Mouse (Mus musculus) lung, embryonic 16.5 days (tissue): ENCODE results near the gene Zfp119b. TPM values are rescaled to one million over a fixed set of nuclear protein-coding genes. Genes with fewer than 3 reads are reported as not detected.
A peak's percentile ranks its signal among the peaks of the same experiment; 100 is the strongest.

Source experiments
- ATAC-seq: fragments of 200-750 bp; cut with Nextera tagmentation; 2 replicates; pipeline ENCODE4 v1.8.0; 2017; ENCODE audit warnings: low read depth, mild to moderate bottlenecking, moderate library complexity
- H3K27ac ChIP-seq: fragments of 300-500 bp; sonication (generic); 2 replicates; pipeline ENCODE4 v1.5.1; 2014; ENCODE audit warnings: mild to moderate bottlenecking, control low read depth, low read length
- H3K27me3 ChIP-seq: fragments of 300-500 bp; sonication (generic); 2 replicates; pipeline ENCODE4 v1.6.1; 2014; ENCODE audit warnings: low read depth, low read length, mixed read lengths; ENCODE audit not compliant: control insufficient read depth, insufficient read depth
- H3K36me3 ChIP-seq: fragments of 300-500 bp; sonication (generic); 2 replicates; pipeline ENCODE4 v1.6.1; 2014; ENCODE audit warnings: low read length; ENCODE audit not compliant: control insufficient read depth, insufficient read depth
- H3K4me1 ChIP-seq: fragments of 300-500 bp; sonication (generic); replicated peaks from 2 replicates; pipeline ENCODE4 v1.6.1; 2014; ENCODE audit warnings: low read length, mixed read lengths; ENCODE audit not compliant: control insufficient read depth, insufficient read depth
- H3K4me2 ChIP-seq: fragments of 300-500 bp; sonication (generic); 2 replicates; pipeline ENCODE4 v1.6.1; 2014; ENCODE audit warnings: low read depth, low read length, control low read depth
- H3K4me3 ChIP-seq: fragments of 300-500 bp; sonication (generic); 2 replicates; pipeline ENCODE4 v1.5.1; 2014; ENCODE audit warnings: mild to moderate bottlenecking, low read length, control low read depth
- H3K9ac ChIP-seq: fragments of 300-500 bp; sonication (generic); 2 replicates; pipeline ENCODE4 v1.6.1; 2014; ENCODE audit warnings: low read length, control low read depth
- H3K9me3 ChIP-seq: fragments of 300-500 bp; sonication (generic); 2 replicates; pipeline ENCODE4 v1.6.1; 2016; ENCODE audit warnings: low read length; ENCODE audit not compliant: control insufficient read depth
- WGBS: fragments of 180-500 bp; shearing (Covaris S2); extraction: QIAGEN DNeasy Blood & Tissue Kit; methylation state at CpG from one replicate; pipeline ENCODE4 v1.1.7; 2014; 5-methylcytosine and 5-hydroxymethylcytosine counted together
- polyA plus RNA-seq: library from polyadenylated mRNA; unstranded; fragments of >200 nt; fragmentation: Nextera tagmentation; extraction: Ambion mirVana; gene quantifications from 2 replicates; pipeline ENCODE4 v1.2.1, GENCODE M21; 2015

Gene Zfp119b
- polyA plus RNA-seq, 1 experiment from 2014 or later, result 6.1 TPM

GRCm38 (mm10) chr17:55958918-55959728 lies 9.8 kb upstream of the Zfp119b start, which contains the start of gene Yju2:
TSS of gene Yju2 (plus strand) at chr17:55959099.
- peak; percentile 93 for ATAC-seq
- peak within 1 kb of the TSS; percentile 69 for H3K4me3 ChIP-seq
- WGBS, result under 1% methylated on average over 46 of the region's 46 CpGs
- peaks cover 15% of the 10 kb centered on the region for H3K4me1 ChIP-seq
- peak within 1 kb of the TSS; percentile 99 for H3K27ac ChIP-seq
- peaks cover 9% of the 10 kb centered on the region for H3K36me3 ChIP-seq
- peak within 1 kb of the TSS; percentile 64 for H3K4me2 ChIP-seq
- peak within 1 kb of the TSS; percentile 76 for H3K9ac ChIP-seq
- no peaks in the 10 kb centered on the region for H3K9me3 ChIP-seq
- peaks cover 4% of the 10 kb centered on the region; the same call in 1 of the 2 replicates for H3K27me3 ChIP-seq

DNA sequence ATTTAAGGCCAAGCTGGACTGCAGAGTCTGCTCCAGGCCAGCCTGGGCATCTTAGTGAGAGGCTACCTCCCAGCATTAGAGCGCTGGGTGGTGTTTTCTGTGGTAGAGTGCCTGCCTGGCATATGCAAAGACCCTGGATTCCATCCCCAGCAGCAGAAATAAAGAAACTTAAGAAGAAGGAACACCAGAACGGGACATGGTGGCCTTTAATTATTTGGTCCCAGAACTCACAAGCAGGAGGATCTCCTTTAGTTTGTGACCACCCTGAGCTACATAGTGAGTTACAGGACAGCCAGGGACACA lies 9.2 kb upstream of the Zfp119b start:
- Histone ChIP-seq H3K4me3 (peak overlapping the region; percentile 69), H3K27me3 (peaks cover 4% of the 10 kb centered on the region; the same call in 1 of the 2 replicates), H3K4me2 (peak overlapping the region; percentile 64), H3K4me1 (peaks cover 15% of the 10 kb centered on the region), H3K36me3 (peaks cover 9% of the 10 kb centered on the region), H3K9me3 (no peaks in the 10 kb centered on the region), H3K27ac (peak overlapping the region; percentile 99; the same call in 1 of the 2 replicates), H3K9ac (peak overlapping the region; percentile 76)
- WGBS, result 26% methylated on average over 2 of the region's 2 CpGs
- no peak for ATAC-seq

- Histone ChIP-seq H3K27me3 (peaks cover 4% of the 10 kb centered on the region; the same call in 1 of the 2 replicates), H3K27ac (peak overlapping the region; percentile 99; the same call in 1 of the 2 replicates), H3K36me3 (peaks cover 9% of the 10 kb centered on the region), H3K9ac (peak overlapping the region; percentile 76), H3K4me1 (peaks cover 15% of the 10 kb centered on the region), H3K9me3 (no peaks in the 10 kb centered on the region), H3K4me2 (peak overlapping the region; percentile 64), H3K4me3 (peak overlapping the region; percentile 69)
- 74% methylated on average over 13 of the region's 13 CpGs for WGBS
- ATAC-seq, result no peak
Measured at GRCm38 (mm10) chr17:55957726-55958583, 8.7 kb upstream of the Zfp119b start.

DNA sequence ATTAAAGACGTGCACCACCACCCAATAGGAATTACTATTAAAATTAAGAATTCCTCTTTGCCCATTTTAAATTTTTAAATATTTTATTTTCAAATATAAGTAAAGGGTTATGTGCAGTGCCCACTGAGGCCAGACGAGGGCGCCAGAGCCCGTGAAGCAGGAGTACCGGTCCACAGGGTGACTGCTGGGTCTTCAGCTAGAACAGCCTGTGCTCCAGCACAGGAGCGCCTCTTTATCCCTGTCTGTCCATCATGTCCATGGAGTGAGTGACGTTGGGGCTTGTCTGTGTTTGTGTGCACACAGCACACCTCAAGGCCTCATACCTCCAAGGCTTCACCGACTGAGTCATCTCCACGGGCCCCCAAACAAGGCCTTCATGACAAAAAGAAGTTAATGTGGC lies 7.9 kb upstream of the Zfp119b start:
- no peaks in the 10 kb centered on the region for H3K9me3 ChIP-seq
- H3K4me2 ChIP-seq, result no peak overlapping the region
- no peak for ATAC-seq
- peaks cover 15% of the 10 kb centered on the region for H3K4me1 ChIP-seq
- H3K27me3 ChIP-seq, result peaks cover 4% of the 10 kb centered on the region; the same call in 1 of the 2 replicates
- H3K27ac ChIP-seq, result no peak overlapping the region
- 10% methylated on average over 9 of the region's 9 CpGs for WGBS
- H3K36me3 ChIP-seq, result peaks cover 6% of the 10 kb centered on the region
- H3K9ac ChIP-seq, result peak overlapping the region; percentile 4; the same call in 1 of the 2 replicates
- no peak overlapping the region for H3K4me3 ChIP-seq

- WGBS, result 32% methylated on average over 6 of the region's 6 CpGs
- Histone ChIP-seq H3K9me3 (no peaks in the 10 kb centered on the region), H3K27me3 (peaks cover 4% of the 10 kb centered on the region; the same call in 1 of the 2 replicates), H3K4me2 (peak overlapping the region; percentile 46), H3K9ac (peak overlapping the region; percentile 21; the same call in 1 of the 2 replicates), H3K4me1 (peaks cover 15% of the 10 kb centered on the region), H3K4me3 (peak overlapping the region; percentile 45), H3K36me3 (peaks cover under 1% of the 10 kb centered on the region), H3K27ac (no peak overlapping the region)
- no peak for ATAC-seq
Measured at GRCm38 (mm10) chr17:55956591-55956990, 7.3 kb upstream of the Zfp119b start.

- H3K4me3 ChIP-seq, result peak overlapping the region; percentile 45
- H3K27me3 ChIP-seq, result peaks cover 4% of the 10 kb centered on the region; the same call in 1 of the 2 replicates
- ATAC-seq, result peak; percentile 13; the same call in 1 of the 2 replicates
- H3K9ac ChIP-seq, result peak overlapping the region; percentile 51
- H3K9me3 ChIP-seq, result no peaks in the 10 kb centered on the region
- H3K27ac ChIP-seq, result no peak overlapping the region
- no peaks in the 10 kb centered on the region for H3K36me3 ChIP-seq
- peak overlapping the region; percentile 46 for H3K4me2 ChIP-seq
- H3K4me1 ChIP-seq, result peaks cover 15% of the 10 kb centered on the region
- WGBS, result under 1% methylated on average over 26 of the region's 26 CpGs
Measured at GRCm38 (mm10) chr17:55956129-55956528, 6.8 kb upstream of the Zfp119b start.

GRCm38 (mm10) chr17:55954229-55954628 lies 4.9 kb upstream of the Zfp119b start:
- Histone ChIP-seq H3K4me1 (peaks cover 7% of the 10 kb centered on the region; the same call in 1 of the 2 replicates), H3K27ac (no peak overlapping the region), H3K9ac (no peak overlapping the region), H3K36me3 (no peaks in the 10 kb centered on the region), H3K27me3 (peaks cover 4% of the 10 kb centered on the region; the same call in 1 of the 2 replicates), H3K4me3 (no peak overlapping the region), H3K4me2 (no peak overlapping the region), H3K9me3 (no peaks in the 10 kb centered on the region)
- no peak for ATAC-seq
- WGBS, result 38% methylated on average over 16 of the region's 16 CpGs

DNA sequence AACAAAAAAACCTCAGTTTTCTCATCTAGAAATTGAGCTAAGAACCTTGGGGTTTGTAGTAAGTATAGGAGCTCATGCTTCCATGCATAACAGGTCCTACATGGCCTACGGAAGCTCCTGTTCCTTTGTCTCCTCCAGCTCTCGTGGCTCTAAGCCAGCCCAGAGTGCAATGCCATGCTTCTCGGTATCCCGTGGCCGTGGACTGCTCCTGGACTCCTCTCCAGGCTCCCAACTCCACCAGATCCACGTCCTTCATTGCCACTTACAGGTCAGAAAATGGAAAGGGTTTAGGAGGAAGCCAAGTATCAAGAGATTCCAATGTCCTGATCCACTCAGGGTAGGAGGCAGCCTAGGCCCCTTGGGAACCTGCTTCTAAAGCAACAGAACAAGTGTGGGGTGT lies 4.5 kb upstream of the Zfp119b start:
- no peaks in the 10 kb centered on the region for H3K9me3 ChIP-seq
- no peaks in the 10 kb centered on the region for H3K36me3 ChIP-seq
- H3K4me3 ChIP-seq, result no peak overlapping the region
- no peak for ATAC-seq
- H3K4me2 ChIP-seq, result no peak overlapping the region
- H3K27ac ChIP-seq, result no peak overlapping the region
- H3K4me1 ChIP-seq, result peaks cover 7% of the 10 kb centered on the region; the same call in 1 of the 2 replicates
- peaks cover 4% of the 10 kb centered on the region; the same call in 1 of the 2 replicates for H3K27me3 ChIP-seq
- WGBS, result 69% methylated on average over 6 of the region's 6 CpGs
- H3K9ac ChIP-seq, result no peak overlapping the region
